Mouse (Mus musculus) small intestine, adult 2 months (tissue): Measurements from ENCODE around the gene Hlcs.

Experiments
- CTCF ChIP-seq: fragments of 200-500 bp; IDR thresholded peaks from 2 replicates; pipeline ENCODE4 v1.5.1; 2012; ENCODE audit warnings: low read depth, mild to moderate bottlenecking, control low read depth, inconsistent platforms, low read length, moderate library complexity, mixed read lengths; ENCODE audit not compliant: insufficient replicate concordance, insufficient read length; ENCODE audit errors: extremely low read depth
- POLR2A ChIP-seq: fragments of 200-500 bp; IDR thresholded peaks from 2 replicates; pipeline ENCODE4 v1.6.1; 2012; ENCODE audit warnings: low read depth, mild to moderate bottlenecking, control low read depth, inconsistent platforms, low read length, moderate library complexity

- TF ChIP-seq POLR2A: no peak
- no peak for TF ChIP-seq CTCF
Observed at GRCm38 (mm10) chr16:94113160-94113559, 200.2 kb downstream of the Hlcs start.
